Mouse (Mus musculus) ES-Bruce4 (cell line): ENCODE measurements around the gene Mlc1.

ENCODE experiments used
- CTCF ChIP-seq: IDR thresholded peaks from one replicate; pipeline ENCODE4 v1.8.1; 2011; ENCODE audit warnings: low read depth, low read length
- EP300 ChIP-seq: IDR thresholded peaks from 2 replicates; pipeline ENCODE4 v1.6.1; 2011; ENCODE audit warnings: low read depth, low read length; ENCODE audit not compliant: insufficient read depth
- POLR2A ChIP-seq: IDR thresholded peaks from one replicate; pipeline ENCODE4 v1.8.1; 2011; ENCODE audit warnings: low read length; ENCODE audit not compliant: insufficient read depth

DNA sequence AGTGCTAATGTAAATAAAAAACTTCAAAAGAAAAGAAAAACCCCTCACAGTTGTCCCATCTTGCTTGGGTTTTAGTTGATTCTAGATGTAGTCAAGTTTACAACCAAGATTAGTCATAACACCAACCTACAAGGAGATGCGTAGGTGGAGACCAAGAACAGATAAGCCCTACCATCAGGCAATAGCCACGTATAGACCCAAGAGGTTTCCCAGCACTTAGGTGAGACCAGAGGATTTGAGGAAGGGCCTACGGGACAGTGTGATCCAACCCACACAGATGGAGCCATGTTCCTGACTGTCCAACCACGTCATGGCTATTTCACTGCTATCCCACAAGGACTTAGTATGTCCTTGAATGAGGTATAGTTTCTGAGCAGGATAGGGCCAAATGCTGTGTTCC lies 6.5 kb downstream of the Mlc1 start:
- TF ChIP-seq CTCF (no peak), POLR2A (no peak), EP300 (no peak)
